Mouse (Mus musculus) mammary gland, adult 2 months (tissue): ENCODE results near the gene Vps11. TPM values are rescaled to one million over a fixed set of nuclear protein-coding genes. Genes with fewer than 3 reads are reported as not detected.

Experiments
- polyA plus RNA-seq: library from polyadenylated mRNA; depleted of rRNA; stranded (reverse); fragments of >200 nt; gene quantifications from 2 replicates; pipeline ENCODE4 v1.2.3, GENCODE M21; 2012; ENCODE audit warnings: low replicate concordance; rRNA removed

Vps11 gene
- 26.4 and 29.7 TPM in 2 replicates for polyA plus RNA-seq

DNA sequence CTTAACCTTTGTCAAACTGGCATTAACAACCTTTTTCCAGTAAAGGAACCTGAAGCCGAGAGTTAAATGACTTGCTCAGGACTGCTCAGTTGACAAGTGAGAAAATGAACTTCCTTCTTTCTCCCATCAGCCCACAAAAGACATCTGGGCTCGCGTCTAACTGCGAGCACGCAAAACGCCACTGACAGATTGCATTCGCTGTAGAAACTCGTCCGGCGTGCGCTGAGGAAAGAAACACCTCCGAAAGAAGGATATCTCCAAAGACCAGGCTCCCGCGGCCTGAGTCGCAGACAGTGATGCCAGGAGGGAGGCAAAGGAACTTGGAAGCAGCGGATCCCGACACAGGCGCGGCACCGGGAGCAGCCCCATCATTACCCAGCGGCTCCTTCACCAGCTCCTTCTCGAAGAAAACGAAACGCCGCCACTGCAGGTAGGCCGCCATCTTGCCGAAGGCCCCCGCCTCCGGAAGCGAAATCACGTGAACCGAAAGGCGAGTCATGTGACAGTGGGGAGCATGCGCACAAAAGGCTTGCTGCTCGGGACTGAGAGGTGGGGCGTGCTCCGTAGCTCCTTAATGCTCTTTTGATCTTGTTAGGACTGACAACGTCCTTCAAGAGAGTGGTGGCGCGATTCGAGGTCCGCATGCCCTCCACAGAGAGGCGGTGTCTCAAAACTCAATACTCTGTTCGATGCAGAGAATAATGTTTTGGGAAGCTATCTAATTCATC lies at the start of gene Vps11:
Gene Vps11 (minus strand): TSS at position 481 of the 728 bp plus-strand sequence.

DNA sequence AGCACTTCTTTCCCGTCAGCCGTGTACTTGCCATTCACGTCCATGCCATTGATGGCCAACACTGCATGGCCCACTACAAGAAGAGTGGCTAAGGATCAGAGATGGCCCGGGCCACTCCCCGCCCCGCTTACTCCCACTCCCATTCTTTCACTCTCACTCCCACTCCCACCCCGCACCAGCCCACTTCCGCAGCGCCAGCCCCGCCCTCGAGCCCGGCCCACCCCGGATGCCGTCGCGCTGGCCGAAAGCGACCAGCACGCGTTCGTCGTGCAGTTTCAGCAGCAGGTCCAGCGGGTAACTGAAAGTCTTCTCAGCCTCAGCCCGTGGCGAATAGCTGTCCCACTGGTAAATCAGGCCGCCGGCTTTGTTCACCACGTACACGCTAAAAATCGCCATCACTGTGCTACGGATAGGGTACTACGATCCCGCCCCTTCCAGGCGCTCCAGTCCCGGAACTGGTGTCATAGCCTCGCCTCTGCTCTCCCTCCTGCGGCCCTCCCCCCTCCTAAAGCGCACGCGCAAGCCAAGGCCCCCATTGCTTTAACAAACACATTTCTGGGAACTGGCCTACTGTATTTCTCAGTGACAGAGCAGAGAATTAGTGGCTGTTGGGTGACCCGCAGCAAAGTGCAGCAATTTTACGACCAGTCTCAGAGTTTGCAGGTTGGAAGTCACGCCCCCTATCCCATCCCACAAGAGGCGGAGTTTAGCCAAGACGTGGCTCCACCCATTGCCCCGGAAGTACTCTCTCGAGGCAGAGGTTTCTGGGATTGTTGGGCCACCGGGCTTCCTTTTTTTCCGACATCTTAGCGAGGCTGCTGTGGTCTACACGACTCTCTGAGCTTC lies 45.7 kb upstream of the Vps11 start, which contains the start of the genes Rps25 and Trappc4:
Gene Rps25 (plus strand): TSS at position 234 of the 846 bp plus-strand sequence.
Gene Trappc4 (minus strand): TSS at position 695 of the 846 bp plus-strand sequence.

DNA sequence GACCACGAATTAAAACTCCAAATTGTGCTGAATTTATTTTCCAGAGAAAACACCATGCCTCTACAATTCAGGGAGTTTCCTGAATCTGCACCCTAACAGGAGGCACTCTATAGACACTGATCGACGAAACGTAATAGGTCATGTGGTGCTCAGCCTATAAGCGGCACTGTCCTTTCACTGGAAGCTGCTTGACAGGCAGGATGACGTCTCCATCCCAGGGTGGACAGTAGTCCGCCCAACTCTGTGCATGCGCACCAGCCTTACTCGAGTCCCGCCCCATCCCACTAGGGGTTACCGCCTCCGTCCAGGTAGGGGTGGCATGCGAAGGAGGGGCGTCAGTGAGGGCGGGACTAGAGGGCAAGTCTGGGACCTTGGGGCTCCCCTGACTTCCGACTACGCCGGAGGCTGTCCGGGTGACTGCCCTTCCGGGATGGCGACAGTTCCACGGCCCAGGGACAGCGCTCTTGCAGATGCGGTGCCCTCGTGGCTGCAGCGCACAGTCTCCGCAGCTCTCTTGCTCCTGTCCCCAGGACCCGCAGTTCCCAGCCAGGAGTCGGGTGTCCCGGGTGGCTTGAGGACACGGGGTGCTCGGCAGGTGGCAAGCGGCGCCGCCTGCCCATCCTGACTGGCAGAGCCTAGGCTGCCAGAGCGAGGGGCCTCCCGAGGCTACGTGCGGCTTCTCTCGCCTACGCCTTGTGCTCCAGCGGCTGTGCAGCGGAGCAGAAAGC lies 35.4 kb upstream of the Vps11 start, which contains the start of gene Slc37a4:
Gene Slc37a4 (plus strand): TSS at position 169 of the 728 bp plus-strand sequence.

DNA sequence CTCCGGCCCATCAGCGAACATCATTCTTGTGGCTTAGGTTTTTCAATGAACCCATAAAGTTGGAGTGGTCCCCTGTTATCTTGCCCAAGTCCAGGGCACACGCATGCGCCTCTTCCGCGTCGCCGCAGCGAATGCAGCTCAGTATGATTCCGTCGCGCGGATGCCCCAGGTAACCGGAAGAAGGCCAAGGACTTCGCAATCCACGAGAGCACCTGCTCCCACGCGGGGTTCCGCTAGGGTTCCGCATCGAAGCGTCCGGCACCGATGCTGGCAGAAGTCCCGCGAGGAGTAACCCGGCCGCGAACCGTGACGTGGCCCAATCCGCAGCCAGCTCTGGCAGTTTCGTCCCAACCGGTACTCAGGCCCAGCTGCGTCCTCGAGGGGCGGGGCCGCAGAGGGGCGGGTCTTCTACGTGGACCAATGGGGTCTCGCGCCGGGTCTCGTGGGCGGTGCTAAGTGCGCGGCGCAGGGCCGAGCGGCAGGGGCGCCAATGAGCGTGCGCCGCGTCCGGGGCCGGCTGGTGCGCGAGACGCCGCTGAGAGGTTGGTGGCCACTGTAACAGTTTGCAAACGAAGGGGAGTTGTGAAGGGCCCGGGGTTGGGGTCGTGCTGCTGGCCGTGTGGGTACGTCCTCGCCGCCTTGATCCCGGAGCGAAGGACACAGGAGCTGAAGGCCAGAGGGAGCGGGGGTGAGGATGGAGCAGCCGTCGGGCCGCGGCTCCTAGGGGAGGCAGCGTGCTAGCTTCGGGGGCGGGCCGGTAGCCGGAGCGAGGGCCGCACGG lies 17.8 kb upstream of the Vps11 start, which contains the start of gene Hyou1:
Gene Hyou1 (plus strand): TSS at position 437 of the 781 bp plus-strand sequence.

DNA sequence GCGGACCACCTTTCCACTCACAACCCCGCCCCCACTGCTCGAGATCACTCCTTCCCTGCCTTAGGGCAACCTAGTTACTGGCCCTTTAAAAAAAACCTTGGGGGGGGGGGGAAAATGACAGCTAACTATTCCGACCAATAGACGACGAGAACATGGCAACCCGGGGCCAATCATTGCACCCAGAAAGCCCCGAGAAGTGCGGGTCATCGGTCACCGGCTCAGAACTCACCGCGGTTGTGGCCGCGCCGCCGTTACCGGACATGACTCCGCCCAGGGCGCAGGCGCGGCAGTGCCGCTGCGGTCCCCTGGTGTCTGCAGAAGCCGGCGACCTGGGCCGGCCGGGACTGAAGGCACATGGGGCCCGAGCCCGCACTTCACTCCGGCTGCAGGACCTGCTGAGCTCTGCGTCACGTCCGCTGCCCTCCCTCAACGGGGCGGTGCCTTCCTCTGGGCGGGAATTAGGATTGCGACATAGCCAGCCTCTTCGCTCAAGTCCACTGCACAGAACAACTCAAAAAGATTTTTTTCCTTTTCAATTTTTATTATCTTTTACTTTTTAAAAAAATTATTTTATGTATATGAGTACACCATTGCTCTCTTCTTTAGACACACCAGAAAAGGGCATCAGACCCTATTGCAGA lies 17.6 kb downstream of the Vps11 start, which contains the start of gene Hmbs:
Gene Hmbs (minus strand): TSS at position 448 of the 641 bp plus-strand sequence.

DNA sequence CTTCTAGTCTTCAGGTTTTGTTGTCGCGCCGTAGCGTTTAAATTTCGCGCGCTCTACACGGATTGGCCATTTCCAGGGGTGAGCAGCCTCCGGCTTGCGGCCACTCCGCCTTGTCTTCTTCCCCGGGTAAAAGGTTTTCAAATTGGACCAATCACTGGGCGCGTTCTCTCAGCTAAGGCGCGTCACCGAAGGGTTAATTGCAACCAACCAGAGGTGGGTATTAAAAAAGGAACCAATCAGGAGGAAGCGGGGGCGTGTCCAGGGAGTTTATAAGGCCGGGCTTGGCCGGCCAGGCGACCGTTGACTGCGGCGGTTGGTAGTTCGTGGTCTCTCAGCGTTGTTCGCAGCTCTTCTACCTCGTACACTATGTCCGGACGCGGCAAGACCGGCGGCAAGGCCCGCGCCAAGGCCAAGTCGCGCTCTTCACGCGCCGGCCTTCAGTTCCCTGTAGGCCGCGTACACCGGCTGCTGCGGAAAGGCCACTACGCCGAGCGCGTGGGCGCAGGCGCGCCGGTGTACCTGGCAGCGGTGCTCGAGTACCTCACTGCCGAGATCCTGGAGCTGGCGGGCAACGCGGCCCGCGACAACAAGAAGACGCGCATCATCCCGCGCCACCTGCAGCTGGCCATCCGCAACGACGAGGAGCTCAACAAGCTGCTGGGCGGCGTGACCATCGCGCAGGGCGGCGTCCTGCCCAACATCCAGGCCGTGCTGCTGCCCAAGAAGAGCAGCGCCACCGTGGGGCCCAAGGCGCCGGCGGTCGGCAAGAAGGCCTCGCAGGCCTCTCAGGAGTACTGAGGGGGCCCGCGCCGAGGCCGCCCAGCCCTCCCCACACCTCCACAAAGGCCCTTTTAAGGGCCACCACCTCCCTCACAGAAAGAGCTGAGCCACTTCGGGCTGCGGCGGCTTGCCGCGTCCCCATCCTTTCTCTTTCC lies 26.8 kb downstream of the Vps11 start, which contains the start of gene H2afx:
Gene H2afx (plus strand): TSS at position 299 of the 935 bp plus-strand sequence.

DNA sequence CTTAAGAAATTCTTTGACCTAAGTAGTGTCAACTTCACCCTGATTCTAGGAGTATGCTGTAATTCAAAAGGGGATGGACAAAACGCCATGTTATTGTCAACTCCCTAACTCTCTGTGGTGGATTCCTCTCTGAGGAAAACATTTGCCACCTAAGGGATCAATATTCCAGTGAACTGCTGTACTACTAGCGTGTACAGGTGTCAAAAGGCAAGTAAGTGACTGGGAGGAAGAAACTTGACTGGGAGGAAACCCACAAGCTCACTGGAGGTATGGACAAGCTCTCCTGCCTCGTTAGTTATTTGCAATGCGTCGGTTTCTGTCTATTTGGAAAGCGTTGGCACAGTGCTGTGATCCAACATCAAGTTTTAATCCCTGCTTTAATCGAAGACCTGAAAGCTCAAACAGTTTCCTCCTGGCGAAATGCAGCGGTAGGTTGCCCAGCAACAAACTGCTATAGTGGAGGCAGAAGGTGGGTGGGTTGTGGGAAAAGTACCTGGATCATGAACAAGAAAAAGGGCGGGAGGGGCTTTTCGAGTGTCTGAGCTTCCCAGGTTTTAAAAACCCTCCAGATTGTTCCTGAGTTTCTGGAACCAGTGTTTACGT lies 35.6 kb downstream of the Vps11 start, which contains the start of gene Dpagt1:
Gene Dpagt1 (plus strand): TSS at position 252 of the 603 bp plus-strand sequence.

DNA sequence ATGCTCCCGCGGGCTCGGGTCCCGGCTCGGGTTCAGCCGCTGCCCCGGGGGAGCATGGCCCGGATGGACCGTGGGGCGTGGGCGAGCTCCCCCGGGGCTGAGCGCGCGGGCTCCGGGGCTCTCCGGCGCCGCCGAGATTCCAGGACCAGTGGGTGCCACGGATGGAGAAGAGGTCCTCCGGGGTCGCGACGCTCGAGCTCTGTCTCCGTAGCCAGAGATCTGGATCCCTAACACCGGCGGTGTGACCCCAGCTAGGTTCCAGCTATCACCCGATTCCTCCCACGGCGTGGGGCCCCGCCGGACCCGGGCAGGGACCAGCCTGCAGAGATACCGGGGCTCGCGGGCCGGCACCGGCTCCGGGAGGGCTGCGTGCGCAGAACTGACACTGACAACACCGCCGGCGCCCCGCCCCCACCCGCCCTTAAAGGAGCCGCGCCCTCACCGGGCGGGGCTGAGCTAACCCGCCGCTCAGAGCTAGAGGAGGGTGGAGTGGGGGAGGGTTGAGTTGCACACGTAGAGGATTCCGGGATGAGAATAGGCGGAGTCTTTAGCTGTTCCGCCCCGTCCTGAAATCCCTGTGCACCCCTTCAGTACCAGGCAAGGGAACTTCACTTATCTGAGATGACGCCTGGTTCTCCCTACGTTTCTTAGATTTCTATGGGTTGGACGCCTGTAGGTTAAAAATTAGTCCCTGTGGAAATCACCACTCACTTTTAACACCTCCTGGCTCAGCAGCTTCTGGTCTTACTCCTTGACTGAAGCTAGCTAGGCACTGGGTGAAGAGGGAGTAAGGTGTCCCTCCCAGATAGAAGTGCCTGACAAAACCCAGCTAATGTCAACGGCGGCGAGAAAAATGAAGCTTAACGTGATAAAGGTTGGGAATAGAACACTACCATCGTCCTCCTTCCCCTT lies 41.3 kb downstream of the Vps11 start, which contains the start of gene C2cd2l:
Gene C2cd2l (minus strand): TSS at position 399 of the 912 bp plus-strand sequence.

DNA sequence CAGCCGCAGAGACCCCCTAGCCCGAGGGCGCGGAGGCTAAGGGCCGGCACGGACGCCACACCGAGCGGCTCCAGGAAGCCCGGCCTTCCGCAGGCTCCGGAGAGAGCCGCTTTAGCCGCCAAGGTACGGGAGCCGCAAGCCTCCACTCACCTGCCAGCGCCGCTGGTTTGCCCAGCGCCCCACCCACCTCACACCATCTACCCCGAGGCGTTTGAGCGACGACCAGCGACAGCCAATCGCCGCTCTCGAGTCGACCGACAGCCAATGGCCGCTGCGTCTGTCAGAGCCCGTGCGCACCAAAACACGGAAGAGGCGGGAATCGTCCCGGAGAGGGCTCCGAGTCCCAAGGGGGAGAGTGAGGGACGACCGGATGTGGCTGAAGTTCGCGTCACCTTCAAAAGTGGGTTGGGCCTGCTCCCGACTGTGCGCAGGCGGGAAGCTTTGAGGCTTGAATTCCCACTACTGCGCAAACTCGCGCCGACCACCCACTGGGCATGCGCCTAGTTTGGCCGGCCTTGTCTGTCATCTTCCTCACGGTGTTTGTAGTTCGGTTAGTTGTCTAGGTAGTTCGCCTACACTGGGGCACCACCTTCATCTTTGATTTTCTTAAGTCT lies 55.9 kb downstream of the Vps11 start, which contains the start of gene Hinfp:
Gene Hinfp (minus strand): TSS at position 206 of the 614 bp plus-strand sequence.

Other genes starting within 250 kb of the Vps11 start
- 0.11 and 0.96 TPM in 2 replicates for gene Gm49380, start 248.2 kb downstream of the Vps11 start, polyA plus RNA-seq
- 28.7 and 45.0 TPM in 2 replicates for gene Rnf26, start 248.2 kb downstream of the Vps11 start, polyA plus RNA-seq
- gene Mcam, start 227.2 kb downstream of the Vps11 start, polyA plus RNA-seq = 88.8 and 131 TPM in 2 replicates
- 16.5 and 18.5 TPM in 2 replicates for gene Cbl, start 127.6 kb downstream of the Vps11 start, polyA plus RNA-seq
- not detected in 2 replicates for gene Ccdc153, start 121.0 kb downstream of the Vps11 start, polyA plus RNA-seq
- gene Pdzd3, start 110.2 kb downstream of the Vps11 start, polyA plus RNA-seq = 0.18 and 0.29 TPM in 2 replicates
- gene Nlrx1, start 93.1 kb downstream of the Vps11 start, polyA plus RNA-seq = 23.6 and 24.3 TPM in 2 replicates
- gene Abcg4, start 73.1 kb downstream of the Vps11 start, polyA plus RNA-seq = 4.3 and 5.5 TPM in 2 replicates
- 25.9 and 36.6 TPM in 2 replicates for gene Hinfp, start 56.0 kb downstream of the Vps11 start, polyA plus RNA-seq
- gene C2cd2l, start 41.4 kb downstream of the Vps11 start, polyA plus RNA-seq = 59.1 and 101 TPM in 2 replicates
- gene Dpagt1, start 35.7 kb downstream of the Vps11 start, polyA plus RNA-seq = 54.1 and 77.4 TPM in 2 replicates
- 39.0 and 130 TPM in 2 replicates for gene H2afx, start 27.0 kb downstream of the Vps11 start, polyA plus RNA-seq
- 41.3 and 52.7 TPM in 2 replicates for gene Hmbs, start 17.4 kb downstream of the Vps11 start, polyA plus RNA-seq
- 31.4 and 39.4 TPM in 2 replicates for gene Hyou1, start 17.8 kb upstream of the Vps11 start, polyA plus RNA-seq
- 34.7 and 86.3 TPM in 2 replicates for gene Slc37a4, start 35.2 kb upstream of the Vps11 start, polyA plus RNA-seq
- gene Rps25, start 45.5 kb upstream of the Vps11 start, polyA plus RNA-seq = 108 and 225 TPM in 2 replicates
- gene Trappc4, start 45.9 kb upstream of the Vps11 start, polyA plus RNA-seq = 51.8 and 55.7 TPM in 2 replicates
- gene Ccdc84, start 56.9 kb upstream of the Vps11 start, polyA plus RNA-seq = 33.4 and 39.0 TPM in 2 replicates
- gene Foxr1, start 79.5 kb upstream of the Vps11 start, polyA plus RNA-seq = 0.22 TPM in 1 of 2 replicates, not detected in the other
- 20.9 and 24.8 TPM in 2 replicates for gene Upk2, start 93.3 kb upstream of the Vps11 start, polyA plus RNA-seq
- 47.0 and 115 TPM in 2 replicates for gene Bcl9l, start 121.2 kb upstream of the Vps11 start, polyA plus RNA-seq
- gene Cxcr5, start 200.2 kb upstream of the Vps11 start, polyA plus RNA-seq = 30.5 and 43.7 TPM in 2 replicates
- 15.0 and 19.0 TPM in 2 replicates for gene Ddx6, start 243.2 kb upstream of the Vps11 start, polyA plus RNA-seq